Mouse (Mus musculus) liver, embryonic 11.5 days (tissue): ENCODE measurements at regions not wholly inside any gene's neighbourhood (a gene's known extent, or its start where the extent isn't known, plus 50 kb on each side); places are given as distances from the start of the nearest gene placed in this dataset.

ENCODE experiments used
- ATAC-seq: fragments of 200-750 bp; cut with Nextera tagmentation; replicated peaks from 2 replicates; pipeline ENCODE4 v1.8.0; 2017; ENCODE audit warnings: moderate number of reproducible peaks, mild to moderate bottlenecking, moderate TSS enrichment, moderate library complexity; ENCODE audit not compliant: low FRiP score
- DNase-seq: peaks from one replicate; pipeline ENCODE4 v3.0.0-alpha.2; 2017; ENCODE audit warnings: low spot score
- H3K27ac ChIP-seq: fragments of 300-500 bp; sonication (generic); 2 replicates; pipeline ENCODE4 v1.5.1; 2014; ENCODE audit warnings: mild to moderate bottlenecking, low read depth, low read length, control low read depth
- H3K27me3 ChIP-seq: fragments of 300-500 bp; sonication (generic); replicated peaks from 2 replicates; pipeline ENCODE4 v1.6.1; 2014; ENCODE audit warnings: low read length, mixed read lengths; ENCODE audit not compliant: control insufficient read depth, insufficient read depth
- H3K36me3 ChIP-seq: fragments of 300-500 bp; sonication (generic); 2 replicates; pipeline ENCODE4 v1.6.1; 2014; ENCODE audit warnings: mild to moderate bottlenecking, low read length, moderate library complexity, mixed read lengths; ENCODE audit not compliant: control insufficient read depth, insufficient read depth
- H3K4me1 ChIP-seq: fragments of 300-500 bp; sonication (generic); replicated peaks from 2 replicates; pipeline ENCODE4 v1.6.1; 2014; ENCODE audit warnings: low read length, mixed read lengths; ENCODE audit not compliant: control insufficient read depth, insufficient read depth
- H3K4me2 ChIP-seq: fragments of 300-500 bp; sonication (generic); 2 replicates; pipeline ENCODE4 v1.6.1; 2014; ENCODE audit warnings: mild to moderate bottlenecking, control low read depth, moderate library complexity
- H3K4me3 ChIP-seq: fragments of 300-500 bp; sonication (generic); 2 replicates; pipeline ENCODE4 v1.5.1; 2014; ENCODE audit warnings: low read depth, low read length, control low read depth
- H3K9ac ChIP-seq: fragments of 300-500 bp; sonication (generic); 2 replicates; pipeline ENCODE4 v1.6.1; 2014; ENCODE audit warnings: low read depth, low read length, control low read depth
- H3K9me3 ChIP-seq: fragments of 300-500 bp; sonication (generic); 2 replicates; pipeline ENCODE4 v1.6.1; 2016; ENCODE audit warnings: low read length, inconsistent platforms, mixed read lengths; ENCODE audit not compliant: control insufficient read depth
- WGBS: fragments of 180-500 bp; shearing (Covaris S2); extraction: QIAGEN DNeasy Blood & Tissue Kit; methylation state at CpG from one replicate; pipeline ENCODE4 v1.1.7; 2014; 5-methylcytosine and 5-hydroxymethylcytosine counted together

DNA sequence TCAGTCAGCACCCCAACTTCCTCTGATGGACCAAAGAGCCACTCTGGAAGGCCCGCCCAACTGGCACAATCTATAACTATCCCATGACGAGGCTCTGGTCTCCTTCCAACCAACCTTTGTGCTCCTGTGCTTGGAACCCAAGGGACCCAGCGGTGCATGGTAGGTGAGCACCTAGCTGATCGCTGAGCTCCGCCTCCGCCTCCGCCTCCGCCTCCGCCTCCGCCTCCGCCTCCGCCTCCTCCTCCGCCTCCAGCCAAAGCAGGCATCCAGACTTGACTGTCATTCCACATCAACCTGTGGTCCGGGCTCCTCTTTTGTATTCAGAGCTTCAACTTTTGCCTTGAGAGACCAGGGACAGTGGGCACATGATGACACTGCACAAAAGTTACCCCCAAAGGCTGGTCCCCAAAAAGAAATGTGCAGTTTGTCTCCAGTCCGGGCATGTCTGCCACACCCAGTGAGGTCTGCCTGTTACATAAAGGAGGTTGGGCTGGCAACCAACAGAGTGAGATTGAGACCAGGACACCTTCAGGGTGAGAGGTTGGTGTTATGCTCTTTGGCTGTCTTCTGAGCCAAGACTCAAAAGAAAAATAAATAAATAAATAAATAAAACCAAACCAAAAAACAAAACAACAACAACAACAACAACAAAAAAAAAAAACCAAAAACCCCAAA lies 86.1 kb upstream of the Map3k1 start:
- Histone ChIP-seq H3K4me2 (peak overlapping the region; percentile 64), H3K27ac (no peak overlapping the region), H3K9me3 (no peaks in the 10 kb centered on the region), H3K36me3 (no peaks in the 10 kb centered on the region), H3K4me3 (peak overlapping the region; percentile 16; the same call in 1 of the 2 replicates), H3K27me3 (no peaks in the 10 kb centered on the region), H3K4me1 (peaks cover 5% of the 10 kb centered on the region), H3K9ac (no peak overlapping the region)
- peak; percentile 86 for ATAC-seq
- DNase-seq = peak; percentile 64
- 34% methylated on average over 14 of the region's 15 CpGs for WGBS

DNA sequence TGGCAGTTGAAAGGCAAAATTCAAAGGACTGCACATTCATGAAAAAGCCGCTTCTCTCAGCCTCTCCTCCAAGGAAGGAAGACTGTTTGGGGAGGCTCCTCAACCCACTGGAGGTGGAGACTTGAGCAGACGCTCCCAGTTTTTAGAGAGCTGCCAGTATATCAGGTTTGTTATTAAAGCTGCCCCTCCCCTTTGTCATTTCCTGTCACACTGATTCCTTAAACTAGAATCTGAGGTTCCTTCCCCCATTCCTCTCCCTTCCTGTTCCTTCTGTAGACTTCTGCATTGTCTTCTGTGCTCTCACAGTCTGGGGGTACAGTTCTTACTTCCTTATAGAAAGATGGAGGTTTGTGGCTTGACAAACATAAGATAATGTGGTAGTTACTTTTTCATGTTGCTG lies 87.5 kb upstream of the Map3k1 start:
- DNase-seq (no peak), ATAC-seq (no peak)
- no peaks in the 10 kb centered on the region for H3K9me3 ChIP-seq
- peaks cover 5% of the 10 kb centered on the region for H3K4me1 ChIP-seq
- H3K4me2 ChIP-seq = no peak overlapping the region
- H3K4me3 ChIP-seq = no peak overlapping the region
- no peaks in the 10 kb centered on the region for H3K36me3 ChIP-seq
- H3K9ac ChIP-seq = no peak overlapping the region
- 24% methylated on average over 2 of the region's 2 CpGs for WGBS
- H3K27ac ChIP-seq = no peak overlapping the region
- no peaks in the 10 kb centered on the region for H3K27me3 ChIP-seq

DNA sequence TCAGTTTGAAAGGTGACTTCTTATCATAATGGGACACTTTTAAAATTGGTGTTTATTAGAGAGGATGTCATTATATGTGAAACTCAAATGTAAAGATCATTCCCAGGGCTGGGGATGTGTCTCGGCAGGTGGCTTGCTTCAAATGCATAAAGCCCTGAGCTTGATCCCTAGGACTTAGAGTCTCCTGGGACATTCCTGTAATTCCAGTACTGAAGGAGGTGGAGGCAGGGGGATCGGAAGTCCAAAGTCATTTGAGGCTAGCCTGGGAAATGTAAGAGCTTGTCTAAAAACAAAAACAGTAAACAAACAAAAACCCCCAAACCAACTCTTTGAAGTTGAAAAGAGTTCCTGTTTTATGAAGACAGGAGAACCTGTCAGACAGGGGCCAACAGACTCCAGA lies 94.6 kb upstream of the Map3k1 start:
- no peak overlapping the region for H3K27ac ChIP-seq
- no peaks in the 10 kb centered on the region for H3K27me3 ChIP-seq
- 56% methylated on average over 2 of the region's 2 CpGs for WGBS
- H3K4me2 ChIP-seq = no peak overlapping the region
- no peaks in the 10 kb centered on the region for H3K9me3 ChIP-seq
- DNase-seq (no peak), ATAC-seq (no peak)
- peaks cover 13% of the 10 kb centered on the region for H3K4me1 ChIP-seq
- H3K36me3 ChIP-seq = no peaks in the 10 kb centered on the region
- no peak overlapping the region for H3K4me3 ChIP-seq
- H3K9ac ChIP-seq = no peak overlapping the region

DNA sequence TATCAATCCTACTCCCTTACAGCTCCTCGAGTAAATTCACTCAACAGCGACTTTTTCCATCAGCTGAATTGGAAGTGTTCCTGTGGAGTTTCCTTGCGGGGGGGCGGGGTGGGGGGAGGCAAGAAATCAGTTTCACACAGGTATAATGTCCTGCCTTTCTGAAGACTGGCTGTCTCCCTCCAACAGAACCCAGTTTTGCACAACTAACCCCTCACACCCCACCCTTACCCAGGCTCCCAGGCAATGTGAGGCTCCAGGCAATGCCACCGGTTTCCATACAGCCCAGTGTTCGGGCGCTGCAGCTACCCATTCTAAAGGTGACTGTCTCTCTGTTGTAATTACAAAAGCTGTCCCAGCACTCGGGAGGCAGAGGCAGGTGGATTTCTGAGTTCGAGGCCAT lies 95.1 kb upstream of the Map3k1 start:
- whole genome bisulfite sequencing = 65% methylated on average over 9 of the region's 9 CpGs
- Histone ChIP-seq H3K4me1 (peaks cover 13% of the 10 kb centered on the region), H3K27ac (no peak overlapping the region), H3K4me2 (no peak overlapping the region), H3K9me3 (no peaks in the 10 kb centered on the region), H3K36me3 (no peaks in the 10 kb centered on the region), H3K9ac (no peak overlapping the region), H3K27me3 (no peaks in the 10 kb centered on the region), H3K4me3 (no peak overlapping the region)
- ATAC-seq (no peak), DNase-seq (no peak)

DNA sequence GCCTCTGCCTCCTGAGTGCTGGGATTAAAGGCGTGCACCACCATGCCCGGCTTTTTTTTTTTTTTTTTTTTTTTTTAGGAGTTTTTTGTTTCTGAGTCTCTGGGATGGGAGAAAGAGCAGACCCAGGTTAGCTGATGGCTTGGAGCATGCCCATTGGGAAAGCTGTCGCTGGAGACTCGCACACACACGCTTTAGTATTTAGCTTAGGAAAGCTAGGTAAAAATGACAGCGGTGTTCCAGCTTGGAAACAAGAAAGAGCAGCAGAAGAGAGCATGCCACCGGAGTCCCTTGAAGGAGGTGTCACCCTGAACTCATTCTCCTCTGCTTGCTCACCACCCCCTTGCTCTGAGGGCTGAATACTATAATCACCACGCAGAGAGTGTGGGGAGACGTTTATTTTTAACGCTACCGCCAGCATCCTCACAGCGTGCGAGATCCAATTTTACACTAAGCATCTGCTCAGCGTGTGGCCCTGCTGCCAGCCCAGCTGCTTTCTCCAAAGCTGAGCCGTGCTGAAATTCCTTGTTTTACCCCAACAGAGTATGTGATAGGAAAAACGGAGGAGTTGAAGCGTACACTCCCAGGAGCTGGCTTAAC lies 95.9 kb upstream of the Map3k1 start:
- H3K27ac ChIP-seq = peak overlapping the region; percentile 95
- ATAC-seq (peak; percentile 48), DNase-seq (no peak)
- H3K9me3 ChIP-seq = no peaks in the 10 kb centered on the region
- peaks cover 13% of the 10 kb centered on the region for H3K4me1 ChIP-seq
- H3K36me3 ChIP-seq = no peaks in the 10 kb centered on the region
- 32% methylated on average over 15 of the region's 17 CpGs for WGBS
- no peaks in the 10 kb centered on the region for H3K27me3 ChIP-seq
- peak overlapping the region; percentile 61 for H3K4me2 ChIP-seq
- no peak overlapping the region for H3K4me3 ChIP-seq
- H3K9ac ChIP-seq = peak overlapping the region; percentile 67

DNA sequence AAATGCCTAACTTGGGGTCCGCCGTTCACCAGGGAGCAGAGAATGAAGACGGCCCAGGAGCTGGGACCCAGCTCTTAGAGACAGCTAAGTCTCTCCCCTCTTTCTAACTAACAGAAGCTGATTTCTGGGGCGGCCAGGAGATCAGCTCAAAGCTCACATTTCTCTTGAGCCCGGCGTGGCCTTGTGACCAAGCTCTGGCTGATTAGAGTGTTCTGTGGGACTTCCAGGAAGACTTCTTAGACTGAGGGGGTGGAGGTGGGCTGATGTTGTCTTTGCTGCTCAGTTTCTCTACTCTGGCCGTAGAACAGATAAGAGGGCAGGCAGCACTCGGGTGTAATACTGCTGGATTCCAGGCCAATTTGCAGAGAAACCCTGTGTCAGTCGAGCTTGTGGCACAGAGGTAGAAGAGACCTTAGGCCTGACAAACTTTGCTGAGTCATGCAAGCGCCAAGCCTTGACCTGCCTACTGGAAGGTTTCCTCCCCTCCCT lies 96.5 kb upstream of the Map3k1 start:
- 17% methylated on average over 10 of the region's 10 CpGs for WGBS
- peak overlapping the region; percentile 95 for H3K27ac ChIP-seq
- peak overlapping the region; percentile 67 for H3K9ac ChIP-seq
- no peaks in the 10 kb centered on the region for H3K9me3 ChIP-seq
- no peaks in the 10 kb centered on the region for H3K27me3 ChIP-seq
- no peak overlapping the region for H3K4me3 ChIP-seq
- ATAC-seq = peak; percentile 97
- H3K36me3 ChIP-seq = no peaks in the 10 kb centered on the region
- H3K4me2 ChIP-seq = peak overlapping the region; percentile 61
- peak; percentile 66 for DNase-seq
- H3K4me1 ChIP-seq = peaks cover 13% of the 10 kb centered on the region

DNA sequence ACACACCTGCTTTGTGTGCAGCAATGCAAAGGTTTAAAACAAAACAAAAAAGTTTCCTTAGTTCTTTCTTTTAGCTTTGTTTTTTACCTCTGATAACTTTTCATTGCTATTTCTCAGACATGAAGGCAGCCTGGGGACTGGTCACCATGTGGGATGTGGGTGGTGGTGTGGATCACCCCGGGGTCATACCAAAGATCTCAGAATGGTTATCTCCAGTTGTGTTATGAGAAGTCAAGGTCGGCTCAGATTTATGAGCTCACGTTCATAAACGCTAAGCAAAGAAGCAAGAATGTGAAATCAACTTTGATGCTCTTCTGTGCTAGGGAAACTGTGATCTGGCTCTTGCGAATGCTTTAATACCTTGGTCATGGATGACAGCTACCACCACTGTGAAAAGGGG lies 102.3 kb upstream of the Map3k1 start:
- 89% methylated on average over 5 of the region's 5 CpGs for WGBS
- Histone ChIP-seq H3K36me3 (no peaks in the 10 kb centered on the region), H3K4me1 (peaks cover 5% of the 10 kb centered on the region; the same call in 1 of the 2 replicates)

DNA sequence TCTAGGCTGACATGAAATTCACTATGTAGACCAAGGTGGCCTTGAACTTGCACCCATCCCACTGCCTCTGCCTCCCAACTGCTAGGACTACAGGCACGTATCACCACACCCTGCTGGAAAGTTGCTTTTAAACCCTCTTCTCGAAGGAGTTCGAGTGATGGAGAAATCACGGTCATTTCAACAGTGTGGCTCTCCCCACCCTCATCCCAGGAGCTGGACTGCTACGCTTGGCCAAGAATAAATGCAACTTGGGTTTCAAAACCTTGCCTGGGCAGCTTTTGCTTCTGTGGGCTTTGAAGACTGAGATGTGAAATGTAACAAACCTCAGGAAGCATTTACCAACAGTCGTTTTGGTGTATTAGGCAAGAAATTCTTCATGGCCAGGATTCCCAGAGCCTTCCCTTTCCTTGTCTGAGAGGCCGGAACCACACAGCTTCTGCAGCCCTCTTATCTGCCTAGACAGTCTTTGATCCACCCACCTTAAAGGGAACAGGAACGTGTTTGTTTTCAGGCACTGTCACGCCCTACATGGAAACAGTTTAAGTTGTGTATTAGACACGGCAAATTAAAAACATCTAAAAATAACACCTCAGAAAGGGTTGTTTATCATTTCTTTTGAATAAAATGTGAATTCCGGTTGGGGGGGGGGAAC lies 103.0 kb upstream of the Map3k1 start:
- Histone ChIP-seq H3K9ac (no peak overlapping the region), H3K4me2 (no peak overlapping the region), H3K36me3 (no peaks in the 10 kb centered on the region), H3K9me3 (no peaks in the 10 kb centered on the region), H3K27ac (no peak overlapping the region), H3K27me3 (no peaks in the 10 kb centered on the region), H3K4me1 (peaks cover 5% of the 10 kb centered on the region; the same call in 1 of the 2 replicates), H3K4me3 (no peak overlapping the region)
- no peak for DNase-seq
- WGBS = 62% methylated on average over 11 of the region's 11 CpGs
- peak; percentile 94 for ATAC-seq

More for the DNA sequence above, 102.3 kb upstream of the Map3k1 start:
- ATAC-seq = no peak
- no peak overlapping the region for H3K4me3 ChIP-seq
- H3K9me3 ChIP-seq = no peaks in the 10 kb centered on the region
- H3K27ac ChIP-seq = no peak overlapping the region
- H3K27me3 ChIP-seq = no peaks in the 10 kb centered on the region
- H3K4me2 ChIP-seq = no peak overlapping the region
- DNase-seq = no peak
- no peak overlapping the region for H3K9ac ChIP-seq
